Mouse (Mus musculus): Measurements from ENCODE around the gene Zfp609.

DNA sequence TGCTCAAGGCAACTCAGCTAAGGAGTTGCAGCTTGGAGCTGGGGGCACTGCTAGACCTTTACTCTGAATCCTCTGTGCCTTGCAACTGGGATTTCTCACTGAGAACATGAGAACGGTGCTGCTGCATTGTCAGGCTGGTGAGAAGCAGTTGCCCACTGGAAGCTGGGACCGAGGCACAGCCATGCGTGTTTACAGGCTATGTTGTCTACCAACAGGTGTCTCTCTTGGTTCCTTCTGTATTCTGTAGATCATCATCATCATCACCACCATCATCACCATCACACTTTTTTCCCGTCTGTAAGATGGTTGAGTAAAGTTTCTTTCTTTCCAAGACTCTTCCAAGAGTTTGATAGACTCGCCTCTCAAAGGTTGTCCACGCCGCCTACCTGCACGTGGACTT is 159.7 kb downstream of the Zfp609 start, which contains the start of gene Oaz2:
- no peak for TF ChIP-seq CTCF (IDR thresholded peaks at IDR 0.05)
- TF ChIP-seq POLR2A (IDR thresholded peaks at IDR 0.05; ENCODE audit: insufficient read depth, low read depth, low read length), result no peak

Data from heart, adult 2 months (tissue).